Mouse (Mus musculus) embryonic fibroblast, embryonic 13.5 days (primary cell): ENCODE results near the gene Dynll2.

Experiments used
- CTCF ChIP-seq: IDR thresholded peaks from 2 replicates; pipeline ENCODE4 v1.5.1; 2011; ENCODE audit warnings: mild to moderate bottlenecking, control low read depth, low read length, moderate library complexity, borderline replicate concordance; ENCODE audit not compliant: insufficient read depth
- POLR2A ChIP-seq: IDR thresholded peaks from 2 replicates; pipeline ENCODE4 v1.6.1; 2011; ENCODE audit warnings: low read depth, mild to moderate bottlenecking, control low read depth, low read length, moderate library complexity

- TF ChIP-seq CTCF: no peak
- TF ChIP-seq POLR2A: no peak
These were observed 32.2 kb downstream of the Dynll2 start for GRCm38 (mm10) chr11:87955144-87955543.
